ENCODE assay signal across 8 mouse cellular contexts in genomic region chr11:61665991-61666799, GRCm38 (mm10). TPM values are rescaled to one million over a fixed set of nuclear protein-coding genes. Genes with fewer than 3 reads are reported as not detected.
DNase-seq lines count a peak whose midpoint lies in the region; ATAC-seq and TF ChIP-seq lines count a peak whose summit lies in the region.

No protein-coding gene starts in this region.

- H3K27me3 ChIP-seq in midbrain, embryonic 13.5 days = no peaks in the 10 kb centered on the region
- H3K27me3 ChIP-seq in midbrain, embryonic 16.5 days (ENCODE audit: control insufficient read depth, insufficient read depth, low read depth, low read length) = no peaks in the 10 kb centered on the region
- H3K27me3 ChIP-seq in G1E (ENCODE audit: insufficient read depth, low read length) = peaks cover 4% of the 10 kb centered on the region; the same call in 1 of the 2 replicates

- TF ChIP-seq CTCF in G1E (IDR thresholded peaks at IDR 0.05; ENCODE audit: low read depth, low read length) = peak; percentile 23; the same call in 1 of the 2 replicates

- H3K9me3 ChIP-seq in midbrain, embryonic 13.5 days = no peaks in the 10 kb centered on the region
- no peaks in the 10 kb centered on the region for H3K9me3 ChIP-seq in midbrain, embryonic 16.5 days (replicated peaks; ENCODE audit: control insufficient read depth, low read length, poor library complexity, severe bottlenecking)
- H3K9me3 ChIP-seq in G1E (replicated peaks) = no peaks in the 10 kb centered on the region

- H3K4me1 ChIP-seq in midbrain, embryonic 13.5 days (replicated peaks) = no peaks in the 10 kb centered on the region
- H3K4me1 ChIP-seq in midbrain, embryonic 16.5 days (ENCODE audit: control insufficient read depth, insufficient read depth, low read length) = no peaks in the 10 kb centered on the region
- H3K4me1 ChIP-seq in G1E (ENCODE audit: insufficient read depth, low read depth, low read length) = peaks cover 9% of the 10 kb centered on the region; the same call in 1 of the 2 replicates

- no peak for DNase-seq in G1E (ENCODE audit: low spot score)
- DNase-seq in adrenal gland, postnatal 25 days = peak; percentile 56
- DNase-seq in forelimb bud, embryonic 11.5 days (ENCODE audit: low read depth, low spot score) = peak; percentile 54
- DNase-seq in kidney, postnatal 4 days = peak; percentile 69 to 77
- peak; percentile 57 for DNase-seq in naive thymus-derived CD4-positive, alpha-beta T cell, adult 2 months (ENCODE audit: low read depth)
- DNase-seq in natural killer cell, adult 2 months (ENCODE audit: low spot score in 2 of 2) = no peak

- H3K4me3 ChIP-seq in midbrain, embryonic 13.5 days (replicated peaks) = no peak overlapping the region
- no peak overlapping the region for H3K4me3 ChIP-seq in midbrain, embryonic 16.5 days (ENCODE audit: low read depth, low read length)
- no peak overlapping the region for H3K4me3 ChIP-seq in G1E (ENCODE audit: low read depth, low read length)

- no peaks in the 10 kb centered on the region for H3K36me3 ChIP-seq in midbrain, embryonic 13.5 days
- no peaks in the 10 kb centered on the region for H3K36me3 ChIP-seq in midbrain, embryonic 16.5 days (ENCODE audit: control insufficient read depth, insufficient read depth, low read length)
- H3K36me3 ChIP-seq in G1E (replicated peaks) = peaks cover 36% of the 10 kb centered on the region

- H3K27ac ChIP-seq in midbrain, embryonic 13.5 days = no peak overlapping the region
- no peak overlapping the region for H3K27ac ChIP-seq in midbrain, embryonic 16.5 days (ENCODE audit: low read length)

- no peak overlapping the region for H3K4me2 ChIP-seq in midbrain, embryonic 13.5 days (replicated peaks)
- no peak overlapping the region for H3K4me2 ChIP-seq in midbrain, embryonic 16.5 days (ENCODE audit: low read length)

- ATAC-seq in midbrain, embryonic 13.5 days = 0 out of 2 replicates have a peak, but pooled peaks have one; percentile 24
- ATAC-seq in midbrain, embryonic 16.5 days = no peak
- ATAC-seq in G1E (ENCODE audit: extremely low read depth, insufficient number of reproducible peaks, low FRiP score, poor library complexity, severe bottlenecking) = no peak

- no peak overlapping the region for H3K9ac ChIP-seq in midbrain, embryonic 13.5 days (replicated peaks)
- no peak overlapping the region for H3K9ac ChIP-seq in midbrain, embryonic 16.5 days (ENCODE audit: low read depth, low read length)

- WGBS in midbrain, embryonic 13.5 days = 48% methylated on average over 7 of the region's 7 CpGs
- WGBS in midbrain, embryonic 16.5 days = 44% methylated on average over 7 of the region's 7 CpGs

RNA-seq across cellular contexts. Expression of gene Grap, which starts 13.1 kb away (rescaled TPM):
- 9.0 and 11.1 TPM in 2 replicates for polyA plus RNA-seq in midbrain, embryonic 13.5 days (2015; fragmentation: Nextera tagmentation; extraction: Ambion mirVana)
- polyA plus RNA-seq in midbrain, embryonic 16.5 days (2015; fragmentation: Nextera tagmentation; extraction: Ambion mirVana) = 10.7 and 11.6 TPM in 2 replicates
- total RNA-seq in G1E (2014; fragmentation: Nextera tagmentation) = 4.3 and 6.7 TPM in 2 replicates
- 7.2 and 12.3 TPM in 2 replicates for total RNA-seq in G1E (2017)
- 10.0 and 11.6 TPM in 2 replicates for polyA plus RNA-seq in G1E (2012)
- total RNA-seq in adrenal gland, postnatal 25 days (2021) = 9.4 and 10.9 TPM in 2 replicates

RNA-seq across cellular contexts. Expression of gene Fam83g, which starts 17.7 kb away (rescaled TPM):
- polyA plus RNA-seq in midbrain, embryonic 13.5 days (2015; fragmentation: Nextera tagmentation; extraction: Ambion mirVana) = 0.17 and 0.24 TPM in 2 replicates
- polyA plus RNA-seq in midbrain, embryonic 16.5 days (2015; fragmentation: Nextera tagmentation; extraction: Ambion mirVana) = 0.11 and 0.26 TPM in 2 replicates
- total RNA-seq in G1E (2014; fragmentation: Nextera tagmentation) = not detected in 2 replicates
- total RNA-seq in G1E (2017) = 0.05 TPM in 1 of 2 replicates, not detected in the other
- polyA plus RNA-seq in G1E (2012) = not detected in 2 replicates
- total RNA-seq in adrenal gland, postnatal 25 days (2021) = 1.6 and 2.7 TPM in 2 replicates

RNA-seq across cellular contexts. Expression of gene Slc5a10, which starts 54.4 kb away (rescaled TPM):
- 0.08 TPM in 1 of 2 replicates, not detected in the other for polyA plus RNA-seq in midbrain, embryonic 13.5 days (2015; fragmentation: Nextera tagmentation; extraction: Ambion mirVana)
- not detected in 2 replicates for polyA plus RNA-seq in midbrain, embryonic 16.5 days (2015; fragmentation: Nextera tagmentation; extraction: Ambion mirVana)
- total RNA-seq in G1E (2014; fragmentation: Nextera tagmentation) (not detected in 2 replicates), G1E (2017) (not detected in 2 replicates)
- not detected in 2 replicates for polyA plus RNA-seq in G1E (2012)
- not detected in 2 replicates for total RNA-seq in adrenal gland, postnatal 25 days (2021)

Comparison
In these comparisons a context has a peak if more than half of its experiments do, and no peak if none do; other contexts are left out.
1. DNase-seq: peak in adrenal gland, postnatal 25 days (single experiment), forelimb bud, embryonic 11.5 days (single experiment), kidney, postnatal 4 days (2 of 2) and naive thymus-derived CD4-positive, alpha-beta T cell, adult 2 months (single experiment); none in G1E (single experiment) and natural killer cell, adult 2 months (0 of 2).